Mouse (Mus musculus) MEL (cell line): ENCODE results near the gene Rufy4. TPM values are rescaled to one million over a fixed set of nuclear protein-coding genes. Genes with fewer than 3 reads are reported as not detected.

Experiments
- DNase-seq: peaks from one replicate; pipeline ENCODE4 v3.0.0; 2011; ENCODE audit warnings: low read depth, low spot score
- H3K27ac ChIP-seq: 2 replicates; pipeline ENCODE4 v1.5.1; 2012; ENCODE audit warnings: low read depth, mild to moderate bottlenecking, control low read depth, low read length, moderate library complexity; ENCODE audit not compliant: control insufficient read depth
- H3K27me3 ChIP-seq, 2 experiments: fragments of 150-350 bp in 1 of 2; sonication (generic) in 1 of 2; 2 replicates each; pipeline ENCODE4 v1.6.1; 2012; ENCODE audit warnings: low read length in 2 of 2, mild to moderate bottlenecking in 2 of 2, improper control_type of control experiment in 1 of 2, moderate library complexity in 1 of 2; ENCODE audit not compliant: insufficient read depth in 2 of 2, control insufficient read depth in 1 of 2
- H3K36me3 ChIP-seq, 2 experiments: 2 replicates each; pipeline ENCODE4 v1.6.1; 2012 to 2014; ENCODE audit warnings: low read length in 2 of 2, improper control_type of control experiment in 1 of 2, inconsistent platforms in 1 of 2, mild to moderate bottlenecking in 1 of 2; ENCODE audit not compliant: insufficient read depth in 2 of 2, control insufficient read depth in 1 of 2
- H3K4me1 ChIP-seq, 2 experiments: fragments of 150-350 bp in 1 of 2; sonication (generic) in 1 of 2; 2 replicates each; pipeline ENCODE4 v1.6.1; 2012; ENCODE audit warnings: low read length in 2 of 2, improper control_type of control experiment in 1 of 2, mild to moderate bottlenecking in 1 of 2; ENCODE audit not compliant: insufficient read depth in 2 of 2, control insufficient read depth in 1 of 2
- H3K4me3 ChIP-seq, 2 experiments: fragments of 150-350 bp in 1 of 2; sonication (generic) in 1 of 2; 2 replicates each; pipeline ENCODE4 v1.5.1; 2012; ENCODE audit warnings: low read depth in 2 of 2, low read length in 2 of 2, mild to moderate bottlenecking in 2 of 2, moderate library complexity in 2 of 2, control low read depth in 1 of 2, improper control_type of control experiment in 1 of 2; ENCODE audit not compliant: control insufficient read depth in 1 of 2, insufficient read depth in 1 of 2
- H3K79me2 ChIP-seq: 2 replicates; pipeline ENCODE4 v1.6.1; 2012; ENCODE audit warnings: mild to moderate bottlenecking, low read length, moderate library complexity; ENCODE audit not compliant: control insufficient read depth, poor library complexity, insufficient read depth
- H3K9ac ChIP-seq: 2 replicates; pipeline ENCODE4 v1.6.1; 2012; ENCODE audit warnings: low read depth, mild to moderate bottlenecking, control low read depth, low read length, moderate library complexity; ENCODE audit not compliant: control insufficient read depth, poor library complexity, severe bottlenecking
- H3K9me3 ChIP-seq: fragments of 150-350 bp; sonication (generic); replicated peaks from 2 replicates; pipeline ENCODE4 v1.6.1; 2012; ENCODE audit warnings: mild to moderate bottlenecking, low read length, improper control_type of control experiment, moderate library complexity; ENCODE audit not compliant: insufficient read depth
- BHLHE40 ChIP-seq: IDR thresholded peaks from 2 replicates; pipeline ENCODE4 v1.6.1; 2012; ENCODE audit warnings: low read depth, mild to moderate bottlenecking, inconsistent platforms, low read length, improper control_type of control experiment, borderline replicate concordance
- CHD2 ChIP-seq: IDR thresholded peaks from 2 replicates; pipeline ENCODE4 v1.6.1; 2011; ENCODE audit warnings: low read length, improper control_type of control experiment
- CTCF ChIP-seq, 3 experiments: IDR thresholded peaks in 2 of 3; conservative IDR thresholded peaks in 1 of 3; 2 replicates each; pipeline ENCODE4 v1.5.1; 2011 to 2012; ENCODE audit warnings: low read length in 3 of 3, low read depth in 2 of 3, mild to moderate bottlenecking in 2 of 3, improper control_type of control experiment in 1 of 3, inconsistent platforms in 1 of 3, mixed read lengths in 1 of 3, moderate library complexity in 1 of 3; ENCODE audit not compliant: control insufficient read depth in 1 of 3, insufficient read depth in 1 of 3, poor library complexity in 1 of 3, severe bottlenecking in 1 of 3
- ETS1 ChIP-seq: IDR thresholded peaks from 2 replicates; pipeline ENCODE4 v1.6.1; 2012; ENCODE audit warnings: low read depth, mild to moderate bottlenecking, inconsistent platforms, low read length, improper control_type of control experiment, moderate library complexity
- GABPA ChIP-seq: IDR thresholded peaks from 2 replicates; pipeline ENCODE4 v1.6.1; 2012; ENCODE audit warnings: low read depth, mild to moderate bottlenecking, inconsistent platforms, low read length, improper control_type of control experiment, moderate library complexity
- GATA1 ChIP-seq: IDR thresholded peaks from 2 replicates; pipeline ENCODE4 v1.6.1; 2011; ENCODE audit warnings: low read depth, low read length, improper control_type of control experiment
- HCFC1 ChIP-seq: IDR thresholded peaks from 2 replicates; pipeline ENCODE4 v1.6.1; 2012; ENCODE audit warnings: low read depth, mild to moderate bottlenecking, inconsistent platforms, low read length, improper control_type of control experiment, moderate library complexity
- MAZ ChIP-seq: IDR thresholded peaks from 2 replicates; pipeline ENCODE4 v1.6.1; 2012; ENCODE audit warnings: low read depth, mild to moderate bottlenecking, inconsistent platforms, low read length, improper control_type of control experiment
- MEF2A ChIP-seq: IDR thresholded peaks from 2 replicates; pipeline ENCODE4 v1.6.1; 2014; ENCODE audit warnings: low read depth, mild to moderate bottlenecking, inconsistent platforms, low read length, improper control_type of control experiment; ENCODE audit not compliant: poor library complexity, insufficient replicate concordance, severe bottlenecking; ENCODE audit errors: extremely low read depth
- MYC ChIP-seq: IDR thresholded peaks from 2 replicates; pipeline ENCODE4 v1.6.1; 2011; ENCODE audit warnings: low read depth, mild to moderate bottlenecking, low read length, improper control_type of control experiment, moderate library complexity
- NRF1 ChIP-seq: IDR thresholded peaks from 2 replicates; pipeline ENCODE4 v1.6.1; 2014; ENCODE audit warnings: low read depth, mild to moderate bottlenecking, inconsistent platforms, low read length, improper control_type of control experiment, moderate library complexity; ENCODE audit not compliant: poor library complexity, insufficient read depth, severe bottlenecking
- POLR2AphosphoS2 ChIP-seq: IDR thresholded peaks from 2 replicates; pipeline ENCODE4 v1.6.1; 2011; ENCODE audit warnings: low read length, improper control_type of control experiment
- RAD21 ChIP-seq: IDR thresholded peaks from 2 replicates; pipeline ENCODE4 v1.6.1; 2011; ENCODE audit warnings: mild to moderate bottlenecking, low read depth, low read length, improper control_type of control experiment
- RCOR1 ChIP-seq: IDR thresholded peaks from 2 replicates; pipeline ENCODE4 v1.6.1; 2012; ENCODE audit warnings: low read depth, mild to moderate bottlenecking, inconsistent platforms, low read length, improper control_type of control experiment
- SIN3A ChIP-seq: IDR thresholded peaks from 2 replicates; pipeline ENCODE4 v1.6.1; 2012; ENCODE audit warnings: low read length, improper control_type of control experiment, inconsistent platforms
- SMC3 ChIP-seq: IDR thresholded peaks from 2 replicates; pipeline ENCODE4 v1.6.1; 2011; ENCODE audit warnings: low read depth, low read length, improper control_type of control experiment
- TAL1 ChIP-seq: IDR thresholded peaks from 2 replicates; pipeline ENCODE4 v1.6.1; 2012; ENCODE audit warnings: mild to moderate bottlenecking, inconsistent platforms, low read length, moderate library complexity, mixed read lengths
- TBP ChIP-seq: IDR thresholded peaks from 2 replicates; pipeline ENCODE4 v1.8.0; 2011; ENCODE audit warnings: low read depth, low read length, improper control_type of control experiment
- TCF12 ChIP-seq: IDR thresholded peaks from 2 replicates; pipeline ENCODE4 v1.6.1; 2014; ENCODE audit warnings: low read depth, mild to moderate bottlenecking, inconsistent platforms, low read length, improper control_type of control experiment, moderate library complexity
- USF1 ChIP-seq: IDR thresholded peaks from 2 replicates; pipeline ENCODE4 v1.6.1; 2014; ENCODE audit warnings: low read depth, mild to moderate bottlenecking, inconsistent platforms, low read length, improper control_type of control experiment, moderate library complexity
- USF2 ChIP-seq, 2 experiments: IDR thresholded peaks; 2 replicates each; pipeline ENCODE4 v1.6.1; 2011 to 2012; ENCODE audit warnings: improper control_type of control experiment in 2 of 2, low read length in 2 of 2, borderline replicate concordance in 1 of 2, inconsistent platforms in 1 of 2, low read depth in 1 of 2, mild to moderate bottlenecking in 1 of 2; ENCODE audit not compliant: insufficient read depth in 1 of 2
- ZC3H11A ChIP-seq: IDR thresholded peaks from 2 replicates; pipeline ENCODE4 v1.6.1; 2012; ENCODE audit warnings: low read depth, mild to moderate bottlenecking, inconsistent platforms, low read length, improper control_type of control experiment
- ZMIZ1 ChIP-seq: IDR thresholded peaks from 2 replicates; pipeline ENCODE4 v1.6.1; 2012; ENCODE audit warnings: low read depth, mild to moderate bottlenecking, inconsistent platforms, low read length, improper control_type of control experiment, moderate library complexity
- polyA plus RNA-seq, 2 experiments: library from polyadenylated mRNA; stranded (reverse) in 1 of 2; unstranded in 1 of 2; fragments of >175 nt in 1 of 2; fragments of >200 nt in 1 of 2; gene quantifications; 2 replicates each; pipeline versions ENCODE4 v1.2.1 to v1.2.4; 2012; ENCODE audit warnings: low replicate concordance in 2 of 2, low read depth in 1 of 2; ENCODE audit not compliant: insufficient read length in 2 of 2, insufficient read depth in 1 of 2, missing spikeins in 1 of 2
- total RNA-seq: library from RNA; depleted of rRNA; stranded (reverse); fragments of 300-350 nt; gene quantifications from 2 replicates; pipeline ENCODE4 v1.2.3, GENCODE M21; 2012

Gene Rufy4
- total and polyA plus RNA-seq, 3 experiments, result 0.04 to 0.10 TPM; not detected in 1

- Histone ChIP-seq H3K27me3 (no peaks in the 10 kb centered on the region), H3K27ac (no peak overlapping the region), H3K36me3 (no peaks in the 10 kb centered on the region), H3K4me3 (no peak overlapping the region), H3K79me2 (no peaks in the 10 kb centered on the region), H3K9me3 (no peaks in the 10 kb centered on the region), H3K4me1 (no peaks in the 10 kb centered on the region), H3K9ac (no peak overlapping the region)
- no peak for DNase-seq
- TF ChIP-seq CHD2 (no peak), NRF1 (no peak), MEF2A (no peak), POLR2AphosphoS2 (no peak), TCF12 (no peak), BHLHE40 (no peak), HCFC1 (no peak), ZC3H11A (no peak), CTCF (IDR thresholded peaks at IDR 0.05 in 2 of 3, conservative IDR thresholded peaks at IDR 0.05 in 1 of 3; ENCODE audit: control insufficient read depth in 1 of 3, insufficient read depth in 1 of 3, low read depth in 2 of 3, low read length in 3 of 3, poor library complexity in 1 of 3, severe bottlenecking in 1 of 3) (no peak), GABPA (no peak), TAL1 (no peak), GATA1 (no peak), USF1 (no peak), SIN3A (no peak), RAD21 (no peak), RCOR1 (no peak), MYC (no peak), USF2 (IDR thresholded peaks at IDR 0.05; ENCODE audit: borderline replicate concordance in 1 of 2, insufficient read depth in 1 of 2, low read depth in 1 of 2, low read length in 2 of 2) (no peak), SMC3 (no peak)
Measured at GRCm38 (mm10) chr1:74094497-74095270, 30.7 kb upstream of the Rufy4 start.

GRCm38 (mm10) chr1:74095296-74095695, 30.0 kb upstream of the Rufy4 start:
- DNase-seq, result no peak
- Histone ChIP-seq H3K4me3 (no peak overlapping the region), H3K9ac (no peak overlapping the region), H3K27me3 (no peaks in the 10 kb centered on the region), H3K79me2 (no peaks in the 10 kb centered on the region), H3K36me3 (no peaks in the 10 kb centered on the region), H3K27ac (no peak overlapping the region), H3K4me1 (no peaks in the 10 kb centered on the region), H3K9me3 (no peaks in the 10 kb centered on the region)
- TF ChIP-seq MAZ, result no peak
- TF ChIP-seq TBP, result no peak
- no peak for TF ChIP-seq ETS1
- TF ChIP-seq NRF1, result no peak
- TF ChIP-seq ZMIZ1, result no peak
- TF ChIP-seq CTCF (IDR thresholded peaks at IDR 0.05 in 2 of 3, conservative IDR thresholded peaks at IDR 0.05 in 1 of 3; ENCODE audit: control insufficient read depth in 1 of 3, insufficient read depth in 1 of 3, low read depth in 2 of 3, low read length in 3 of 3, poor library complexity in 1 of 3, severe bottlenecking in 1 of 3), result no peak
- no peak for TF ChIP-seq BHLHE40
- TF ChIP-seq RAD21, result no peak
